Mouse (Mus musculus) cerebellum, adult 2 months (tissue): ENCODE data around the gene Zfp275. TPM values are rescaled to one million over a fixed set of nuclear protein-coding genes. Genes with fewer than 3 reads are reported as not detected.
"Not testable (repeated sequence)": the region's sequence is repeated elsewhere in the genome, so short reads cannot be mapped to it uniquely, and the experiment has no call there.

ENCODE experiments used
- DNase-seq, 2 experiments: peaks; one replicate each; pipeline ENCODE4 v3.0.0; 2021
- H3K27ac ChIP-seq: fragments of 200-500 bp; 2 replicates; pipeline ENCODE4 v1.5.1; 2012; ENCODE audit warnings: low read length, control low read depth, inconsistent platforms; ENCODE audit not compliant: insufficient read depth
- H3K27me3 ChIP-seq: fragments of 200-500 bp; 2 replicates; pipeline ENCODE4 v1.6.1; 2012; ENCODE audit warnings: inconsistent platforms, mild to moderate bottlenecking, low read length, moderate library complexity; ENCODE audit not compliant: control insufficient read depth, insufficient read depth
- H3K4me1 ChIP-seq: fragments of 200-500 bp; 2 replicates; pipeline ENCODE4 v1.6.1; 2011; ENCODE audit warnings: low read length; ENCODE audit not compliant: control insufficient read depth, insufficient read depth
- H3K4me3 ChIP-seq: fragments of 200-500 bp; replicated peaks from 2 replicates; pipeline ENCODE3; 2011; ENCODE audit warnings: mild to moderate bottlenecking, low read depth, low read length, control low read depth; ENCODE audit not compliant: insufficient read depth
- CTCF ChIP-seq: fragments of 200-500 bp; IDR thresholded peaks from 2 replicates; pipeline ENCODE4 v1.5.1; 2011; ENCODE audit warnings: low read depth, mild to moderate bottlenecking, control low read depth, low read length, moderate library complexity, borderline replicate concordance; ENCODE audit not compliant: insufficient read depth
- POLR2A ChIP-seq: fragments of 200-500 bp; IDR thresholded peaks from 2 replicates; pipeline ENCODE4 v1.6.1; 2011; ENCODE audit warnings: low read length, control low read depth, borderline replicate concordance; ENCODE audit not compliant: insufficient read depth
- WGBS: fragments of 180-500 bp; shearing (Covaris S2); methylation state at CpG from one replicate; pipeline ENCODE4 v1.1.7; 2018; 5-methylcytosine and 5-hydroxymethylcytosine counted together
- polyA plus RNA-seq: library from polyadenylated mRNA; depleted of rRNA; stranded (reverse); fragments of >200 nt; gene quantifications from 2 replicates; pipeline ENCODE4 v1.2.3, GENCODE M21; 2012; rRNA removed

Zfp275 gene
- polyA plus RNA-seq, 1 experiment: 20.1 TPM

GRCm38 (mm10) chrX:73384419-73384818 lies 42.0 kb downstream of the Zfp275 start:
- no peak overlapping the region for H3K4me3 ChIP-seq
- H3K27ac ChIP-seq: no peak overlapping the region
- TF ChIP-seq POLR2A (no peak), CTCF (no peak)
- DNase-seq: no peak
- H3K4me1 ChIP-seq: no peaks in the 10 kb centered on the region
- 18% methylated on average over 6 of the region's 6 CpGs for WGBS
- no peaks in the 10 kb centered on the region for H3K27me3 ChIP-seq

- no peak overlapping the region for H3K27ac ChIP-seq
- no peaks in the 10 kb centered on the region for H3K4me1 ChIP-seq
- no peak overlapping the region for H3K4me3 ChIP-seq
- H3K27me3 ChIP-seq: no peaks in the 10 kb centered on the region
- TF ChIP-seq CTCF (no peak), POLR2A (no peak)
- no peak for DNase-seq
- 53% methylated on average over 1 of the region's 1 CpGs for WGBS
These were observed 42.5 kb downstream of the Zfp275 start for GRCm38 (mm10) chrX:73384924-73385323.

GRCm38 (mm10) chrX:73391481-73391880 lies 49.1 kb downstream of the Zfp275 start:
- WGBS: 81% methylated on average over 4 of the region's 4 CpGs
- Histone ChIP-seq H3K27me3 (no peaks in the 10 kb centered on the region), H3K4me1 (no peaks in the 10 kb centered on the region), H3K27ac (no peak overlapping the region), H3K4me3 (no peak overlapping the region)
- DNase-seq: no peak
- no peak for TF ChIP-seq CTCF
- TF ChIP-seq POLR2A: no peak

GRCm38 (mm10) chrX:73396446-73396845 lies 54.0 kb downstream of the Zfp275 start:
- no peaks in the 10 kb centered on the region for H3K27me3 ChIP-seq
- DNase-seq: no peak
- 38% methylated on average over 1 of the region's 1 CpGs for WGBS
- no peak overlapping the region for H3K27ac ChIP-seq
- no peak overlapping the region for H3K4me3 ChIP-seq
- TF ChIP-seq POLR2A: no peak
- TF ChIP-seq CTCF: no peak
- H3K4me1 ChIP-seq: no peaks in the 10 kb centered on the region

- DNase-seq, H3K4me3 ChIP-seq, H3K27ac ChIP-seq, H3K4me1 ChIP-seq, H3K27me3 ChIP-seq: not testable (repeated sequence)
- 77% methylated on average over 2 of the region's 2 CpGs for WGBS
These were observed 56.2 kb downstream of the Zfp275 start, which contains the start of gene Gm18336 for GRCm38 (mm10) chrX:73398636-73399035. Gene Gm18336, minus strand, starts transcription at chrX:73398736.

GRCm38 (mm10) chrX:73400951-73401350 lies 58.5 kb downstream of the Zfp275 start:
- TF ChIP-seq POLR2A: no peak
- no peak for TF ChIP-seq CTCF
- no peak for DNase-seq
- 91% methylated on average over 20 of the region's 20 CpGs for WGBS
- no peaks in the 10 kb centered on the region for H3K27me3 ChIP-seq
- H3K4me3 ChIP-seq: no peak overlapping the region
- no peak overlapping the region for H3K27ac ChIP-seq
- no peaks in the 10 kb centered on the region for H3K4me1 ChIP-seq

- TF ChIP-seq CTCF: no peak
- no peak for TF ChIP-seq POLR2A
- H3K4me3 ChIP-seq: no peak overlapping the region
- 96% methylated on average over 12 of the region's 12 CpGs for WGBS
- H3K4me1 ChIP-seq: no peaks in the 10 kb centered on the region
- DNase-seq: no peak
- H3K27ac ChIP-seq: no peak overlapping the region
- H3K27me3 ChIP-seq: no peaks in the 10 kb centered on the region
These were observed 59.2 kb downstream of the Zfp275 start for GRCm38 (mm10) chrX:73401616-73402015.

Other genes starting within 250 kb of the Zfp275 start
- gene Xlr3a, start 245.5 kb upstream of the Zfp275 start, polyA plus RNA-seq: 2.3 and 3.3 TPM in 2 replicates
- 0.16 TPM in 1 of 2 replicates, not detected in the other for gene Gm14685, start 225.6 kb upstream of the Zfp275 start, polyA plus RNA-seq
- gene Xlr5b, start 193.8 kb upstream of the Zfp275 start, polyA plus RNA-seq: 0.07 TPM in 1 of 2 replicates, not detected in the other
- gene DXBay18, start 193.2 kb upstream of the Zfp275 start, polyA plus RNA-seq: 0.13 and 0.32 TPM in 2 replicates
- not detected in 2 replicates for gene Spin2d, start 165.6 kb upstream of the Zfp275 start, polyA plus RNA-seq
- gene Xlr3b, start 150.4 kb upstream of the Zfp275 start, polyA plus RNA-seq: 9.1 and 13.1 TPM in 2 replicates
- 0.29 and 0.54 TPM in 2 replicates for gene Xlr4b, start 128.3 kb upstream of the Zfp275 start, polyA plus RNA-seq
- gene F8a, start 114.3 kb upstream of the Zfp275 start, polyA plus RNA-seq: 17.1 and 17.6 TPM in 2 replicates
- gene Xlr4c, start 99.5 kb upstream of the Zfp275 start, polyA plus RNA-seq: not detected in 2 replicates
- gene Xlr3c, start 77.2 kb upstream of the Zfp275 start, polyA plus RNA-seq: 0.08 and 0.15 TPM in 2 replicates
- gene Xlr5a, start 49.6 kb upstream of the Zfp275 start, polyA plus RNA-seq: not detected in 2 replicates
- gene Xlr5c, start 49.6 kb upstream of the Zfp275 start, polyA plus RNA-seq: not detected in 2 replicates
- gene Gm45015, start 5.8 kb upstream of the Zfp275 start, polyA plus RNA-seq: not detected in 2 replicates
- 0.40 and 0.41 TPM in 2 replicates for gene Gm18336, start 56.1 kb downstream of the Zfp275 start, polyA plus RNA-seq
- gene Zfp92, start 68.5 kb downstream of the Zfp275 start, polyA plus RNA-seq: 0.55 and 0.61 TPM in 2 replicates
- 0.14 TPM in 1 of 2 replicates, not detected in the other for gene Trex2, start 92.7 kb downstream of the Zfp275 start, polyA plus RNA-seq
- 18.6 and 18.7 TPM in 2 replicates for gene Haus7, start 116.4 kb downstream of the Zfp275 start, polyA plus RNA-seq
- 14.2 and 17.2 TPM in 2 replicates for gene Bgn, start 141.0 kb downstream of the Zfp275 start, polyA plus RNA-seq
- 113 and 144 TPM in 2 replicates for gene Atp2b3, start 160.5 kb downstream of the Zfp275 start, polyA plus RNA-seq